Mouse (Mus musculus) T-helper 1 cell (primary cell): ENCODE data around the gene Gsta4.

Experiments
- in situ Hi-C: fragments of 300-600 bp; cut with MboI, MseI; formaldehyde crosslinking; loops from one replicate; pipeline ENCODE4 v1.15.1; 2025; ENCODE audit warnings: high pct_unique_total_duplicates

The Gsta4 gene

DNA sequence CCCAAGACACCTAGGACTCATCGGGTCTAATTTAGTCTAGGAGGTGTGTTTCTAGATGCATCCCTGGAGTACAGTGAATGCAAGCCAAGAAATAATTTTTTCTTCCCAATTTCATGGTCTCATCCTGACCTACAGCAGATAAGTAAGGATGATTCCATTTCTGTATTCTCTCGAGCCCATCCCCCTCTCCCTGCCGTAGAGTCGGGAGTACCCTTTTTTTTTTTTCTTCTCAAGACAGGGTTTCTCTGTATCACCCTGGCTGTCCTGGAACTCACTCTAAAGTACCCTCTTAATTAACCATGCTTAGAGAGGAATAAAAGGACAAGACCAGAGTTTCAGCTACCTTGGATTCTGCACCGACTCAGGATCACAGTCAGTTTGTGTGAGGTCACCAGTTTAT, 4.4 kb upstream of the Gsta4 start:
- in situ Hi-C loops, result no loop called here

DNA sequence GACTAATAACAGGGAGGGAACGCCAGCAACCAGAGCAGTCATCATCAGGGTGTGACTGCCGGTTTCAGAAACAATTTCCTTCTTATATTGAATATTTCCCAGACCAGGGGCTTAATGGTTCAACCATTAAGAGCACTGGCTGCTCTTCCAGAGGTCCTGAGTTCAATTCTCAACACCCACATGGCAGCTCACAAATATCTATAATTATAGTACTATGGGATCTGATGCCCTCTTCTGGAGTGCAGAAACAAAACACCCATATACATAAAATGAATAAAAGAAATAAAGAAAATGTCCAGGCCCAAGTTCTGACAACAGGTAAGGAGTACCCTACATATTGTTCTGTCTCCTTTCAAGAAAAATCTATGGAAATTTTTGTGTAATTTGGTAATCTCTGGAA, 3.5 kb upstream of the Gsta4 start:
- in situ Hi-C loops, result no loop called here

GRCm38 (mm10) chr9:78185686-78186085, 3.1 kb downstream of the Gsta4 start:
- in situ Hi-C loops, result no loop called here

GRCm38 (mm10) chr9:78188910-78189309, 6.3 kb downstream of the Gsta4 start:
- in situ Hi-C loops, result no loop called here

- in situ Hi-C loops, result no loop called here
Observed at GRCm38 (mm10) chr9:78190651-78191634, 8.4 kb downstream of the Gsta4 start.

DNA sequence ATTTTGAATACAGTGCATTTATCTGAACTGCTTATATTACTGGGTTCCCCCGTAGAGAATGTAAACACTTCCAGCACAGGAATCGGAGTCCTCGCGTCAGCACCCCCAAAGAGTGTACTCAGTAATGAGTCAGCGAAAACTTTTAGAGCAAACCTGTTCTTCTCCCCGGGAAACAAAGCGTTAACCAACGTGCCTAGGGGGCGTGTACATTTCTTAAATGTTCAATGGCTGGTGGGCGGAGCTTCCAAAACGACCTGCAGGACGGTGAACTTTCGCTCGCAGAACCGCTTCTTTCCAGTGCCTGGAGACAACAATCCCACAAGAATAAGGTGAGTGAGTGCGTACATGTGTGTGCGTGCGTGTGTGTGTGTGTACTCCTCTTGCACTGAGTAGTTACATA, 9.2 kb downstream of the Gsta4 start:
- in situ Hi-C loops, result no loop called here

DNA sequence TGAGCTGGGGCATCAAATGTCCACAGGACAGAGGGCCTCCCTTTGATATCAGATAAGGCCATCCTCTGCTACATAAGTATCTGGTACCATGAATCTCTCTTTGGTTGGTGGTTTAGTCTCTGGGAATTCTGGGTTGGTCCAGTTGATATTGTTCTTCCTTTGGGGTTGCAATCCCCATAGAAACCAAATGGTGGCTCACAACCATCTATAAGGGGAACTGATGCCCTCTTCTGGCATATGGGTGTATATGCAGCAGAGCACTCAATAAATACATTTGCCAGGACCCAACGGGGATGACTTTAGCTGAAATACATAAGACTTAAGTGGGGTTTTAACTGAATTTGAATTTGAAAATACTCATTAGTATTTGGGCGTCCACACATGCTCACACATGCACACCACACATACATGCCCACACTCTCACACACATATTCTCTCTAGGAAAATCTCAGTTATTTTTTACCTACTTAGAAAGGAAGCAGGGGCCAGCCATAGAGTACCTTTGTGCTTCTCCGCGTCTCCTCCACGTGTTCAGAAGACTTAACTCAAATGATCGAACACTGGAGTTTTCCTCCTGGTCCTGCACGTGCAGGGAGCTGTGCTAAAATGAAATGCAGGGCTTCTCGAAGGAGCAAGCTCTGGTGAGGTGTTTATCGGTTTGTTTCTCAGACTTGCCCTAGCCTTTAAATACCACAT, 11.5 kb downstream of the Gsta4 start:
- in situ Hi-C loops, result no loop called here

- in situ Hi-C loops, result no loop called here
Observed at GRCm38 (mm10) chr9:78195034-78195433, 12.5 kb downstream of the Gsta4 start.

DNA sequence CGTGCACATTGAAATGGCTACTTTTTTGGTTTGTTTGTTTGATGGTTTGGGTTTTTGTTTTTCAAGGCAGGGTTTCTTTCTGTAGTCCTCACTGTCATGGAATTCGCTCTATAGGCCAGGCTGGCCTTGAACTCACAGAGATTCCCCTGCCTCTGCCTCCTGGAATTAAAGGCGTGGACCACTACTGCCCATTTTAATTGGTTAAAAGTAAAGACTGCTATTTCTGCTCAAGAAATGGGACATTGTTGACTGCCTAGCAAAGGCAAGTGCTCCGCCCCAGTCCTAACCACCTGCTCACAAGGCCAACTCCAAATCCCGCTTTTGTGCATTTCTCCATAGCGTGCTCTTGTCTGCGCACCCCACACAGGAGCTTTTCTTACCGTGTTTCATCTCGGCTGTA, 15.2 kb downstream of the Gsta4 start:
- in situ Hi-C loops, result no loop called here

DNA sequence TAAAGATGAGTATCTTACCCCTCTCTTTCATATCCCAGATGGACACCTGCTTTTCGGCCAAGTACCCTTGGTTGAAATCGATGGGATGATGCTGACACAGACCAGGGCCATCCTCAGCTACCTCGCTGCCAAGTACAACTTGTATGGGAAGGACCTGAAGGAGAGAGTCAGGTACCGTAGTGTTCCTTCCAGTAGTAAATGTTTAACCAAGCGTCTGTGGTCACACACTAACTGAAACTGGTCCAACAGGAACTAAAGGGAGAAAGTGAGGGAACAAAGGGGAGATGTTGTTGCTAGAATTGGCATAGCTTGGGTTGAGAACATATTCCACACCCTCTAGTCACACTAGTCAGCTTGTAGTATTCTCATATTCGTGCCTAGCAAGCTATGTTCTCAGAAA, 21.6 kb downstream of the Gsta4 start:
- in situ Hi-C loops, result no loop called here

- in situ Hi-C loops, result no loop called here
Observed at GRCm38 (mm10) chr9:78208956-78209355, 26.4 kb downstream of the Gsta4 start.

- in situ Hi-C loops, result no loop called here
Observed at GRCm38 (mm10) chr9:78210079-78210478, 27.5 kb downstream of the Gsta4 start.

GRCm38 (mm10) chr9:78210821-78211220, 28.2 kb downstream of the Gsta4 start:
- in situ Hi-C loops, result no loop called here

GRCm38 (mm10) chr9:78211521-78211920, 28.9 kb downstream of the Gsta4 start:
- in situ Hi-C loops, result no loop called here

- in situ Hi-C loops, result no loop called here
Observed at GRCm38 (mm10) chr9:78212341-78213049, 29.9 kb downstream of the Gsta4 start.

DNA sequence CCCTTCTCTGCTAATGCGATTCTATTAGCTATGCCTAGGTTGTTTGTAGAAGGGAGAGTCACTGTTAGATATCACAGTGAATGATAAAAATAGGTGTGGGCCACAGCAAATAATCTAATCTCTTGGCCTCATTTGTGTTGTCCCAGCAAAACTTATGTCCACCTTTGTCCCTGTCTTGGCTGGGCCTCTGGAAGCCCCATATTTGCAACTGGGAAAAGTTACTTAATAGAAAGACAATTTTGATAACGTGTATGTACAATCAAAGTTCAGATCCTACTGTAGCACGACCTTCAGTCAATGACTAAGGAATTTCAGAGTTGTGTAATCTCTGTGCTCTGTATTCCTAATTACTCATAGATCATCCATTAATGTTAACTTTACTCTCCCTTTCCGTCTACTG, 34.5 kb downstream of the Gsta4 start:
- in situ Hi-C loops, result no loop called here

DNA sequence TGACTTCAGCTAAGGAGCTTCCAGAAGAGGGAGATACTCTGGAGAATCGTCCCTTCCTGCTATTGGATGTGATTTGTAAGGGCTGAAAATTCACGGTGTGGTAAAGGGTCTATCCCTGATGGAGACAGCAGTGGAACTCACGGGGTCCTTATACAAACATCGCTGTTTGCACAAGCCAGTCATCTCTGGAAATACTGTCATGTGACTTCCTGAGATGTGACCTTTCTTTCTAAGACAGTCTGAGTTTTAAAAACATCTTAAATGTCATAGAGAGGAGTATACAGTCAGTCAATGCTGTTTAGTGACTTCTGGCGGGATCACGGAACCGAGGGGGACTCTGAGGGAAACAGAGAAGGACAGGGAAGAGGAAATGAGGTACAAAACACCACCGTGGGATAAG, 40.0 kb downstream of the Gsta4 start:
- in situ Hi-C loops, result no loop called here

GRCm38 (mm10) chr9:78223221-78223902, 40.8 kb downstream of the Gsta4 start:
- in situ Hi-C loops, result no loop called here

DNA sequence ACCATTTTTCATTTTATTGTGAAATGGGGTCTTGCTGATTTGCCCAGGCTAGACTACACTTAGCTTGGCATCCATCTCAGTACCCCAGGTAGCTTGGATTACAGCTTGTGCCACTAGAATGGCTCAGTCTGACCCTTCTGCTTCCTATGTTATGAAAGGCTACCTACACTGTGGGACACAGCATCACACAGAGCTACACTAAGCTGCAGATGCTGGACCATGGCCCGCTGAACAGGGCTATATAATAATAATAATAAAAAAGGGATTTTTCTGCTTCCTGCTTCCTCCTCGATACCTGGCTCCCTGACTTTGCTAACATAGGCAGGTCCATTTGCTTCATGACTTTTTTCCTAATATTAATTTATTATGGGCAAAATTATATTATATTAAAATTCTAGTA, 41.8 kb downstream of the Gsta4 start:
- in situ Hi-C loops, result no loop called here

DNA sequence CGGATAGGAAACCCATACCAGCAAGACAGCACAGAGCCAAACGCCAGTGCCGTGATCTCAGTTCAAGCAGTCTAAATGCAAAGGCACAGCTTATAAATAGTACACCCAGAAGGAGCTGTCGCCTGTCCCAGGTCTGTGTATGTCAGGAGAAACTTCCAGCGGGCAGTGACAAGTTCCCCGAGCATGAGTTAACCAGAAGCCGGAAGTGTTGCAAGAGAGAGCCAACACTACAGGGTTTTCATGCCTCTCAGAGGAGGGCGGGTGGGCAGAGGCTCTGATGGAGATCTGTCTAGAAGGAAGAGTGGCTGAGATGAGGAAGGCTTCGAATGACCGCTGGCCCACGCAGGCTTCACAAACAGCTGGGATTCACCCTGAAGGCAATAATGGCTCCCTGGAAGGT, 42.7 kb downstream of the Gsta4 start:
- in situ Hi-C loops, result loop anchor here (5.0 kb wide), 1 partner anchor 37 kb away; no protein-coding TSS in a partner anchor

- in situ Hi-C loops, result loop anchor here (5.0 kb wide), 1 partner anchor 34 kb away; no protein-coding TSS in a partner anchor
Observed at GRCm38 (mm10) chr9:78228122-78228521, 45.5 kb downstream of the Gsta4 start.
